Mouse (Mus musculus): Measurements from ENCODE around the gene Cx3cr1. TPM values are rescaled to one million over a fixed set of nuclear protein-coding genes. Genes with fewer than 3 reads are reported as not detected.

Gene Cx3cr1
- polyA plus RNA-seq, 1 experiment from 2014 or later = 0.75 TPM

- H3K4me3 ChIP-seq (ENCODE audit: inconsistent target) = no peak overlapping the region
- no peak overlapping the region for H3K27ac ChIP-seq
- 20% methylated on average over 6 of the region's 7 CpGs for WGBS (ENCODE audit: missing documents)
- H3K36me3 ChIP-seq (ENCODE audit: inconsistent target) = no peaks in the 10 kb centered on the region
- H3K79me2 ChIP-seq (ENCODE audit: inconsistent target) = no peaks in the 10 kb centered on the region
Measured at GRCm38 (mm10) chr9:120095886-120096285, 26.2 kb upstream of the Cx3cr1 start.

DNA sequence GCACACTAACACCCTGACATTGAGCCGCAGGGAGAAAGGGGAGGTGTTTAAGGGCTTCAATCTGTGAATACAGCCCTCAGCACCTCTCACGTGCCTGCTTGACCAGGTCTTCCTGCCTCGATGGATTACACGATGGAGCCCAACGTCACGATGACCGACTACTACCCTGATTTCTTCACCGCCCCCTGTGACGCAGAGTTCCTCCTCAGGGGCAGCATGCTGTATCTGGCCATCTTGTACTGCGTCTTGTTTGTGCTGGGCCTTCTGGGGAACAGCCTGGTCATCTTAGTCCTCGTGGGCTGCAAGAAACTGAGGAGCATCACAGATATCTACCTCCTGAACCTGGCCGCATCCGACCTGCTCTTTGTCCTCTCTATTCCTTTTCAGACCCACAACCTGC, 24.0 kb upstream of the Cx3cr1 start:
- H3K27ac ChIP-seq = no peak overlapping the region
- WGBS (ENCODE audit: missing documents) = 90% methylated on average over 10 of the region's 13 CpGs
- no peak overlapping the region for H3K4me3 ChIP-seq (ENCODE audit: inconsistent target)
- H3K36me3 ChIP-seq (ENCODE audit: inconsistent target) = no peaks in the 10 kb centered on the region
- H3K79me2 ChIP-seq (ENCODE audit: inconsistent target) = no peaks in the 10 kb centered on the region

- WGBS (ENCODE audit: missing documents) = 89% methylated on average over 5 of the region's 5 CpGs
- H3K4me3 ChIP-seq (ENCODE audit: inconsistent target) = no peak within 1 kb of the TSS
- no peak within 1 kb of the TSS for H3K27ac ChIP-seq
- H3K79me2 ChIP-seq (ENCODE audit: inconsistent target) = no peaks in the 10 kb centered on the region
- no peaks in the 10 kb centered on the region for H3K36me3 ChIP-seq (ENCODE audit: inconsistent target)
Measured at GRCm38 (mm10) chr9:120091696-120092238, 22.1 kb upstream of the Cx3cr1 start, which contains the start of gene Ccr8. Ccr8 (plus strand) TSS chr9:120092114.

DNA sequence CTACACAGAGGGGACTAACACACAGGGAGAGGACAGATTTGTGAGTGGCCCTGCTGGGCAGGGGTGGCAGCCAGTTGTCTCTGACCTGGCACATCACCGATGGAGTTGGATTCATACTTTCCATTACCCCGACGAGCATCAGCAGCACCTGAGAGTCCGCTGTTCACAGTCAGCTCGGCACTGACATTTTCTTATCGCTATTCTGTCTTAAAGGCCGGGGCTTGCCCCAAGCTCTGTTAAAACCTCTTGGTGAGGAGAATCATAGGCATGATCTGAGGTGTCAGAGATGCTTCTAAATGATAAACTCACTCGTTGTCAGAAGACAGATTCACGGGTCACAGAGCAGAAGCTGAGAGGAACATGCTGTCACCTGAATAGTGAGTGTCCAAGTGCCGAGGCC, 21.4 kb upstream of the Cx3cr1 start:
- H3K27ac ChIP-seq = no peak overlapping the region
- H3K4me3 ChIP-seq (ENCODE audit: inconsistent target) = no peak overlapping the region
- no peaks in the 10 kb centered on the region for H3K79me2 ChIP-seq (ENCODE audit: inconsistent target)
- H3K36me3 ChIP-seq (ENCODE audit: inconsistent target) = no peaks in the 10 kb centered on the region
- WGBS (ENCODE audit: missing documents) = 89% methylated on average over 5 of the region's 10 CpGs

DNA sequence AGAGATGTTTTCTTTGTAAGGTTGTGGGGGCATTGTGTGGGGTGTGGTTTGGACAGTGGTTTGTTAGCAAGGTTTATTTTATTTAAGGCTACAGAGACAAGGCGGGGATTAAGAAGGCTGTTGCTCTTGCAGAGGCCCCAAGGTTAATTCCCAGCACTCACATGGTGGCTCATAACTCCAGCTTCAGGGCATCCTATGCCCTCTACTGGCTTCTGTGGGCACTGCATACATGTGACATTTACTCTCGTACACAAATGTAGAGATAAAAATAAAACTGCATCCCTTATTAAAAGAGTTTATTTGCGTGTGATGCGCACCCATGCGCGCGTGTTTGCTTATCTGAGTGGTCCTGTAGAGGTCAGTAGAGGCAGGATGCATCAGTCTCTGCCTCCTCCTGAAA, 19.4 kb upstream of the Cx3cr1 start:
- WGBS (ENCODE audit: missing documents) = 93% methylated on average over 7 of the region's 7 CpGs
- Histone ChIP-seq H3K4me3 (ENCODE audit: inconsistent target) (no peak overlapping the region), H3K27ac (no peak overlapping the region), H3K36me3 (ENCODE audit: inconsistent target) (no peaks in the 10 kb centered on the region), H3K79me2 (ENCODE audit: inconsistent target) (no peaks in the 10 kb centered on the region)

GRCm38 (mm10) chr9:120084406-120084805, 14.7 kb upstream of the Cx3cr1 start:
- H3K36me3 ChIP-seq (ENCODE audit: inconsistent target) = no peaks in the 10 kb centered on the region
- no peaks in the 10 kb centered on the region for H3K79me2 ChIP-seq (ENCODE audit: inconsistent target)
- 95% methylated on average over 9 of the region's 9 CpGs for WGBS (ENCODE audit: missing documents)
- no peak overlapping the region for H3K4me3 ChIP-seq (ENCODE audit: inconsistent target)
- no peak overlapping the region for H3K27ac ChIP-seq

GRCm38 (mm10) chr9:120083158-120083894, 13.6 kb upstream of the Cx3cr1 start:
- H3K36me3 ChIP-seq (ENCODE audit: inconsistent target) = no peaks in the 10 kb centered on the region
- H3K4me3 ChIP-seq (ENCODE audit: inconsistent target) = no peak overlapping the region
- no peak overlapping the region for H3K27ac ChIP-seq
- WGBS (ENCODE audit: missing documents) = 69% methylated on average over 18 of the region's 18 CpGs
- H3K79me2 ChIP-seq (ENCODE audit: inconsistent target) = no peaks in the 10 kb centered on the region

DNA sequence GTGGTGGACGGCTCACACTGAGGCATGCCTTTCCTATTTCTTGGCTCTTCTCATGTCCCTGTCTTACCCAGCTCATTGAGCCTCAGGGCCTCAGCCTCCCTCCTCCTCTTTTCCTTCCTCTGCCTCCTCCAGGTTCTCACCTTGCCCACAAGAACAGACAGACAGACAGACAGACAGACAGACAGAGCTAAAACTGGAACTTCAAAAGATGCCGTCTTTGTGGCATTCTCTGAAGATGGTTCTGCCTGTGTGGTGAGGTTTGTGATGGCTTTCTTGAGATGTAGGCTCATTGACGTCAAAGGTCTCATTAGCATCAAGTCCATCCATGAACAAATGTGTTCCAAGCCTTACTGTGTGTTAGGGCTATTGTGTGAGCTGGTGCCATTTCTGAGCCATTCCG, 13.0 kb upstream of the Cx3cr1 start:
- Histone ChIP-seq H3K36me3 (ENCODE audit: inconsistent target) (no peaks in the 10 kb centered on the region), H3K27ac (no peak overlapping the region), H3K79me2 (ENCODE audit: inconsistent target) (no peaks in the 10 kb centered on the region), H3K4me3 (ENCODE audit: inconsistent target) (no peak overlapping the region)
- 87% methylated on average over 4 of the region's 4 CpGs for WGBS (ENCODE audit: missing documents)

- WGBS (ENCODE audit: missing documents) = 96% methylated on average over 5 of the region's 5 CpGs
- no peak overlapping the region for H3K4me3 ChIP-seq (ENCODE audit: inconsistent target)
- no peak overlapping the region for H3K27ac ChIP-seq
- no peaks in the 10 kb centered on the region for H3K79me2 ChIP-seq (ENCODE audit: inconsistent target)
- no peaks in the 10 kb centered on the region for H3K36me3 ChIP-seq (ENCODE audit: inconsistent target)
Measured at GRCm38 (mm10) chr9:120081967-120082366, 12.3 kb upstream of the Cx3cr1 start.

GRCm38 (mm10) chr9:120081247-120081646, 11.6 kb upstream of the Cx3cr1 start:
- Histone ChIP-seq H3K27ac (no peak overlapping the region), H3K4me3 (ENCODE audit: inconsistent target) (no peak overlapping the region), H3K36me3 (ENCODE audit: inconsistent target) (no peaks in the 10 kb centered on the region), H3K79me2 (ENCODE audit: inconsistent target) (no peaks in the 10 kb centered on the region)
- 78% methylated on average over 6 of the region's 6 CpGs for WGBS (ENCODE audit: missing documents)

DNA sequence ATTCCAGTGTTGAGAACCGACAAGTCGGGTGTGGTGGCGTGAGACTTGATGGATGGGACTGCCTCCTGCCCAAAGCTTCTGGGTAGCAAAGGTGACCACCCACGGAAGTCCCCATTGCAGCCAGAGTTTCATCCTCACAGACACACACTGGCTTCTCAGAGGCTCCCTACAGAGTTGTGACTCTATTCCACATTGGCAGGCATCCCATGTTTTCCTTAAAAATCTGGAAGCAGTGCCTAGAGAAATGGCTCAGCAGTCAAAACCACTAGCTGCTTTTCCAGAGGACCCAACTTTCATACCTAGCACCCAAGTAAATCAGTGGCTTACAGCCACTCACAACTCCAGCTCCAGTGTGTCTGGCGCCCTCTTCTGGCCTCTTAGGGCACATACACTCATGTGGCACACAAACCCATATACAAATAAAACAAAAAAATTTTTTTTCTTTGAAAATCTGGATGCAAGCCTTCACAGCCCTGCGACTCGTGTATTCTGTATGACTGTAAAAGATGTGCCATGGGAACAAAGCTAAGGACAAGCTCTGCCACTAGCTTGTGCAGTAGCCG, 10.9 kb upstream of the Cx3cr1 start:
- Histone ChIP-seq H3K79me2 (ENCODE audit: inconsistent target) (no peaks in the 10 kb centered on the region), H3K36me3 (ENCODE audit: inconsistent target) (no peaks in the 10 kb centered on the region), H3K27ac (no peak overlapping the region), H3K4me3 (ENCODE audit: inconsistent target) (no peak overlapping the region)
- WGBS (ENCODE audit: missing documents) = 87% methylated on average over 8 of the region's 8 CpGs

DNA sequence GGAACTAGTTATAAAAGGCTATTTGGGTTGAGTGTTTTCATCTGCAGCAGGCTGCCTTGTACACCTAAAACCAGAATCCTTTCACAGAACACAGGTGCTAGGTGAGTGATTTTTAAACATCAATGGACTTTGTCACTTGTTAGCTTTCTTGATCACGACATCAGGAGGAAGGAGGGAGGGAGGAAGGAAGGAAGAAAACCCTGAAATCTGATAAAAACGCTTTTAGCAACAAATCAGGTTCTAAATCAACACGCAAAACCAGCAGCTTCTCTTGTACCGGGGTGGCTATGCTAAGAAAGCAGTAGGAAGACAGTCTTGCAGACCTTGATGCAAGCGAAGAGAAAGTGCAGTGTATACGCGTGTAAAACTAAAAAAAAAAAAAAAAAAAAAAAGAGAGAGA, 10.2 kb upstream of the Cx3cr1 start:
- no peak overlapping the region for H3K4me3 ChIP-seq (ENCODE audit: inconsistent target)
- H3K79me2 ChIP-seq (ENCODE audit: inconsistent target) = no peaks in the 10 kb centered on the region
- WGBS (ENCODE audit: missing documents) = 43% methylated on average over 5 of the region's 7 CpGs
- H3K27ac ChIP-seq = no peak overlapping the region
- H3K36me3 ChIP-seq (ENCODE audit: inconsistent target) = no peaks in the 10 kb centered on the region

GRCm38 (mm10) chr9:120078241-120078640, 8.6 kb upstream of the Cx3cr1 start:
- H3K4me3 ChIP-seq (ENCODE audit: inconsistent target) = no peak overlapping the region
- no peaks in the 10 kb centered on the region for H3K79me2 ChIP-seq (ENCODE audit: inconsistent target)
- H3K36me3 ChIP-seq (ENCODE audit: inconsistent target) = no peaks in the 10 kb centered on the region
- no peak overlapping the region for H3K27ac ChIP-seq
- 88% methylated on average over 3 of the region's 3 CpGs for WGBS (ENCODE audit: missing documents)

DNA sequence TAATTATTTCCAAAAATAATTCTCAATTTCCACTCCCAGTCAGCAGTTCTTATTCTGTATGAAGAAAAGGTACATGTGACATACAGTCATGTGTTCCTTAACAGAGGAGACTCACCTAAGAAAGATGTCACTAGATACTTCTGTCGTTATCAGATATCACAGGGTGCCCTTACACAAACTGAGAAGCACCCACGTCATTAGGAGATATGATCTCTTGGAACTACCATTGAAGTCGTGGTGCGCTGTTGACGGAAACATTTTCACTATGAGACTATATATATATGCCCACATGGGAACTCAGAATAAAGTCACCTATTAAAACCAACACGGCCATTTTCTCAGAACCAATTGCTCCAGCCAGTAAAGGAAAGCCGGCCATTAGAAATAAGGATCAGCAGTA, 4.8 kb upstream of the Cx3cr1 start:
- H3K79me2 ChIP-seq (ENCODE audit: inconsistent target) = no peaks in the 10 kb centered on the region
- no peak overlapping the region for H3K4me3 ChIP-seq (ENCODE audit: inconsistent target)
- no peaks in the 10 kb centered on the region for H3K36me3 ChIP-seq (ENCODE audit: inconsistent target)
- 91% methylated on average over 7 of the region's 7 CpGs for WGBS (ENCODE audit: missing documents)
- H3K27ac ChIP-seq = no peak overlapping the region

DNA sequence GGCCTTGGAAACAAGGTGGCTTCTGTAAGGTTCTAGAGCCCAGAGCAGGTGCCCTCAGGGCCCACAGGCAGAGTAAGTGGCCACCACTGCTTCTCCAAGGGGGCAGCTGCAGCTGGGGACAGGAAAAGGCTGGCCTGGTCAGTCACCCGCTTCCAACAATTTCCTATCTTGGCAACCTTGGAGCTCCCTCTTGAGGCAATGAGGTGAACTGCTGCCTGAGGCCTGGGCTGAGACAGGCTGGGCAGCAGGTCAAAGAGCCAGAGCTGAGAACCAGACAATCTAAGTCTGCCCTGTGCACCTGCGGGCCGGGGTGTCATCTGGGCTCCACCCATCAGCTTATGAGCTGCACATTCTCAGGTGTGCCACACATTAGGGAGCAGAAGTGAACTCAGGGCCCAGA, 3.5 kb upstream of the Cx3cr1 start:
- no peaks in the 10 kb centered on the region for H3K36me3 ChIP-seq (ENCODE audit: inconsistent target)
- no peaks in the 10 kb centered on the region for H3K79me2 ChIP-seq (ENCODE audit: inconsistent target)
- 13% methylated on average over 3 of the region's 3 CpGs for WGBS (ENCODE audit: missing documents)
- no peak overlapping the region for H3K4me3 ChIP-seq (ENCODE audit: inconsistent target)
- no peak overlapping the region for H3K27ac ChIP-seq
